Mouse (Mus musculus): ENCODE results near the gene Hist1h2ak. TPM values are rescaled to one million over a fixed set of nuclear protein-coding genes. Genes with fewer than 3 reads are reported as not detected.
"Not testable (repeated sequence)": the region's sequence is repeated elsewhere in the genome, so short reads cannot be mapped to it uniquely, and the experiment has no call there.

Hist1h2ak gene
- polyA plus RNA-seq (2015; fragmentation: Nextera tagmentation; extraction: Ambion mirVana) = 3.3 and 4.8 TPM in 2 replicates

GRCm38 (mm10) chr13:21753524-21754285 is at the start of gene Hist1h2ak, which contains the start of gene Hist1h2bn:
TSS of gene Hist1h2ak (minus strand) at chr13:21753827.
TSS of gene Hist1h2bn (plus strand) at chr13:21754123.
- H3K27me3 ChIP-seq (replicated peaks; ENCODE audit: control insufficient read depth, insufficient read depth, low read length); H3K9me3 ChIP-seq (ENCODE audit: control insufficient read depth, low read length); H3K36me3 ChIP-seq (ENCODE audit: control insufficient read depth, insufficient read depth, low read length): not testable (repeated sequence)
- peak within 1 kb of the TSS; percentile 48 for H3K4me3 ChIP-seq (ENCODE audit: low read length)
- peak; percentile 97 for ATAC-seq
- peak within 1 kb of the TSS; percentile 88 for H3K27ac ChIP-seq (ENCODE audit: low read depth, low read length)
- H3K4me2 ChIP-seq (ENCODE audit: low read length) = peak within 1 kb of the TSS; percentile 82
- under 1% methylated on average over 35 of the region's 50 CpGs for WGBS
- peaks cover 18% of the 10 kb centered on the region for H3K4me1 ChIP-seq (ENCODE audit: control insufficient read depth, insufficient read depth, low read depth, low read length)
- H3K9ac ChIP-seq (ENCODE audit: low read depth, low read length) = peak within 1 kb of the TSS; percentile 63

- H3K4me3 ChIP-seq (ENCODE audit: low read length); H3K9ac ChIP-seq (ENCODE audit: low read depth, low read length); H3K27ac ChIP-seq (ENCODE audit: low read depth, low read length); H3K27me3 ChIP-seq (replicated peaks; ENCODE audit: control insufficient read depth, insufficient read depth, low read length); H3K36me3 ChIP-seq (ENCODE audit: control insufficient read depth, insufficient read depth, low read length); H3K4me1 ChIP-seq (ENCODE audit: control insufficient read depth, insufficient read depth, low read depth, low read length); H3K9me3 ChIP-seq (ENCODE audit: control insufficient read depth, low read length); H3K4me2 ChIP-seq (ENCODE audit: low read length): not testable (repeated sequence)
- ATAC-seq = peak; percentile 69; the same call in 1 of the 2 replicates
- WGBS = no CpG with 5 or more reads among the region's 4 CpGs
Measured at GRCm38 (mm10) chr13:21803058-21803457, 49.4 kb upstream of the Hist1h2ak start.

- H3K4me1 ChIP-seq (ENCODE audit: control insufficient read depth, insufficient read depth, low read depth, low read length); H3K27ac ChIP-seq (ENCODE audit: low read depth, low read length); H3K27me3 ChIP-seq (replicated peaks; ENCODE audit: control insufficient read depth, insufficient read depth, low read length); H3K4me2 ChIP-seq (ENCODE audit: low read length); H3K36me3 ChIP-seq (ENCODE audit: control insufficient read depth, insufficient read depth, low read length); ATAC-seq; H3K9me3 ChIP-seq (ENCODE audit: control insufficient read depth, low read length); H3K9ac ChIP-seq (ENCODE audit: low read depth, low read length); H3K4me3 ChIP-seq (ENCODE audit: low read length): not testable (repeated sequence)
Measured at GRCm38 (mm10) chr13:21797163-21797562, 43.5 kb upstream of the Hist1h2ak start.

GRCm38 (mm10) chr13:21795584-21795983 is 42.0 kb upstream of the Hist1h2ak start:
- H3K27ac ChIP-seq (ENCODE audit: low read depth, low read length) = no peak overlapping the region
- no peaks in the 10 kb centered on the region for H3K27me3 ChIP-seq (replicated peaks; ENCODE audit: control insufficient read depth, insufficient read depth, low read length)
- no peak overlapping the region for H3K4me2 ChIP-seq (ENCODE audit: low read length)
- no peak for ATAC-seq
- 91% methylated on average over 7 of the region's 7 CpGs for WGBS
- H3K9ac ChIP-seq (ENCODE audit: low read depth, low read length) = no peak overlapping the region
- H3K4me1 ChIP-seq (ENCODE audit: control insufficient read depth, insufficient read depth, low read depth, low read length) = peaks cover 4% of the 10 kb centered on the region
- H3K4me3 ChIP-seq (ENCODE audit: low read length) = no peak overlapping the region
- no peaks in the 10 kb centered on the region for H3K36me3 ChIP-seq (ENCODE audit: control insufficient read depth, insufficient read depth, low read length)
- H3K9me3 ChIP-seq (ENCODE audit: control insufficient read depth, low read length) = no peaks in the 10 kb centered on the region

GRCm38 (mm10) chr13:21790601-21791283 is 37.1 kb upstream of the Hist1h2ak start:
- Histone ChIP-seq H3K4me3 (ENCODE audit: low read length) (peak overlapping the region; percentile 19; the same call in 1 of the 2 replicates), H3K27me3 (replicated peaks; ENCODE audit: control insufficient read depth, insufficient read depth, low read length) (no peaks in the 10 kb centered on the region), H3K36me3 (ENCODE audit: control insufficient read depth, insufficient read depth, low read length) (no peaks in the 10 kb centered on the region), H3K9ac (ENCODE audit: low read depth, low read length) (0 out of 2 replicates have a peak overlapping the region, but pooled peaks have one; percentile 28), H3K9me3 (ENCODE audit: control insufficient read depth, low read length) (no peaks in the 10 kb centered on the region), H3K27ac (ENCODE audit: low read depth, low read length) (no peak overlapping the region), H3K4me2 (ENCODE audit: low read length) (peak overlapping the region; percentile 50), H3K4me1 (ENCODE audit: control insufficient read depth, insufficient read depth, low read depth, low read length) (peaks cover 10% of the 10 kb centered on the region)
- ATAC-seq = no peak
- WGBS = 5% methylated on average over 17 of the region's 18 CpGs

- Histone ChIP-seq H3K9me3 (ENCODE audit: control insufficient read depth, low read length) (no peaks in the 10 kb centered on the region), H3K27ac (ENCODE audit: low read depth, low read length) (no peak overlapping the region), H3K4me2 (ENCODE audit: low read length) (no peak overlapping the region), H3K36me3 (ENCODE audit: control insufficient read depth, insufficient read depth, low read length) (no peaks in the 10 kb centered on the region), H3K9ac (ENCODE audit: low read depth, low read length) (no peak overlapping the region), H3K4me1 (ENCODE audit: control insufficient read depth, insufficient read depth, low read depth, low read length) (peaks cover 10% of the 10 kb centered on the region), H3K4me3 (ENCODE audit: low read length) (no peak overlapping the region), H3K27me3 (replicated peaks; ENCODE audit: control insufficient read depth, insufficient read depth, low read length) (no peaks in the 10 kb centered on the region)
- ATAC-seq = no peak
- 60% methylated on average over 6 of the region's 6 CpGs for WGBS
Measured at GRCm38 (mm10) chr13:21789925-21790324, 36.3 kb upstream of the Hist1h2ak start.

- Histone ChIP-seq H3K36me3 (ENCODE audit: control insufficient read depth, insufficient read depth, low read length) (no peaks in the 10 kb centered on the region), H3K9me3 (ENCODE audit: control insufficient read depth, low read length) (no peaks in the 10 kb centered on the region), H3K4me1 (ENCODE audit: control insufficient read depth, insufficient read depth, low read depth, low read length) (peaks cover 17% of the 10 kb centered on the region), H3K9ac (ENCODE audit: low read depth, low read length) (no peak overlapping the region), H3K27me3 (replicated peaks; ENCODE audit: control insufficient read depth, insufficient read depth, low read length) (no peaks in the 10 kb centered on the region), H3K4me3 (ENCODE audit: low read length) (no peak overlapping the region; the same call in 1 of the 2 replicates), H3K4me2 (ENCODE audit: low read length) (peak overlapping the region; percentile 63), H3K27ac (ENCODE audit: low read depth, low read length) (no peak overlapping the region)
- WGBS = 16% methylated on average over 14 of the region's 21 CpGs
- ATAC-seq = peak; percentile 10
Measured at GRCm38 (mm10) chr13:21787760-21788593, 34.4 kb upstream of the Hist1h2ak start.

- H3K4me3 ChIP-seq (ENCODE audit: low read length) = peak within 1 kb of the TSS; percentile 42
- peak; percentile 97 for ATAC-seq
- not testable (repeated sequence) for H3K36me3 ChIP-seq (ENCODE audit: control insufficient read depth, insufficient read depth, low read length); H3K9me3 ChIP-seq (ENCODE audit: control insufficient read depth, low read length); H3K27me3 ChIP-seq (replicated peaks; ENCODE audit: control insufficient read depth, insufficient read depth, low read length)
- peak within 1 kb of the TSS; percentile 77 for H3K27ac ChIP-seq (ENCODE audit: low read depth, low read length)
- under 1% methylated on average over 35 of the region's 63 CpGs for WGBS
- H3K4me1 ChIP-seq (ENCODE audit: control insufficient read depth, insufficient read depth, low read depth, low read length) = peaks cover 23% of the 10 kb centered on the region
- peak within 1 kb of the TSS; percentile 51; the same call in 1 of the 2 replicates for H3K9ac ChIP-seq (ENCODE audit: low read depth, low read length)
- peak within 1 kb of the TSS; percentile 67 for H3K4me2 ChIP-seq (ENCODE audit: low read length)
Measured at GRCm38 (mm10) chr13:21786899-21787629, 33.4 kb upstream of the Hist1h2ak start, which contains the start of the genes Hist1h2an and Hist1h2bp. TSS of gene Hist1h2an (minus strand) at chr13:21787218. TSS of gene Hist1h2bp (plus strand) at chr13:21787461.

Measured in hindbrain, embryonic 16.5 days (tissue).